Mouse (Mus musculus): ENCODE results near the gene Rybp. TPM values are rescaled to one million over a fixed set of nuclear protein-coding genes. Genes with fewer than 3 reads are reported as not detected.

Rybp gene
- total and polyA plus RNA-seq, 2 experiments = 6.7 TPM

GRCm38 (mm10) chr6:100202091-100202490 lies 85.2 kb downstream of the Rybp start:
- WGBS = 76% methylated on average over 1 of the region's 1 CpGs
- DNase-seq (ENCODE audit: extremely low read depth, low read depth, low spot score) = no peak
- no peak overlapping the region for H3K9ac ChIP-seq (ENCODE audit: low read depth, low read length)
- no peak overlapping the region for H3K4me3 ChIP-seq (ENCODE audit: insufficient read depth, low read depth, low read length)
- H3K79me2 ChIP-seq (ENCODE audit: control insufficient read depth, insufficient read depth, low read length) = no peaks in the 10 kb centered on the region
- H3K27ac ChIP-seq (replicated peaks; ENCODE audit: insufficient read depth, low read depth, low read length) = no peak overlapping the region
- H3K4me1 ChIP-seq (ENCODE audit: control insufficient read depth, insufficient read depth, low read length) = peaks cover 5% of the 10 kb centered on the region
- no peak for TF ChIP-seq CTCF (IDR thresholded peaks at IDR 0.05; ENCODE audit: low read depth, low read length)
- TF ChIP-seq POLR2A (IDR thresholded peaks at IDR 0.05; ENCODE audit: extremely low read depth, insufficient read depth, low read length) = no peak
- H3K27me3 ChIP-seq (ENCODE audit: control insufficient read depth, insufficient read depth, low read length) = no peaks in the 10 kb centered on the region
- no peaks in the 10 kb centered on the region for H3K36me3 ChIP-seq (ENCODE audit: control insufficient read depth, insufficient read depth, low read length)

GRCm38 (mm10) chr6:100197102-100197501 lies 90.2 kb downstream of the Rybp start:
- Histone ChIP-seq H3K27me3 (ENCODE audit: control insufficient read depth, insufficient read depth, low read length) (no peaks in the 10 kb centered on the region), H3K36me3 (ENCODE audit: control insufficient read depth, insufficient read depth, low read length) (no peaks in the 10 kb centered on the region), H3K9ac (ENCODE audit: low read depth, low read length) (no peak overlapping the region), H3K4me3 (ENCODE audit: insufficient read depth, low read depth, low read length) (no peak overlapping the region), H3K79me2 (ENCODE audit: control insufficient read depth, insufficient read depth, low read length) (no peaks in the 10 kb centered on the region), H3K27ac (replicated peaks; ENCODE audit: insufficient read depth, low read depth, low read length) (no peak overlapping the region), H3K4me1 (ENCODE audit: control insufficient read depth, insufficient read depth, low read length) (peaks cover 15% of the 10 kb centered on the region)
- no peak for TF ChIP-seq CTCF (IDR thresholded peaks at IDR 0.05; ENCODE audit: low read depth, low read length)
- WGBS = 88% methylated on average over 5 of the region's 5 CpGs
- DNase-seq (ENCODE audit: extremely low read depth, low read depth, low spot score) = no peak

- TF ChIP-seq POLR2A (IDR thresholded peaks at IDR 0.05; ENCODE audit: extremely low read depth, insufficient read depth, low read length) = no peak
- no peak for TF ChIP-seq CTCF (IDR thresholded peaks at IDR 0.05; ENCODE audit: low read depth, low read length)
- H3K79me2 ChIP-seq (ENCODE audit: control insufficient read depth, insufficient read depth, low read length) = no peaks in the 10 kb centered on the region
- no peaks in the 10 kb centered on the region for H3K27me3 ChIP-seq (ENCODE audit: control insufficient read depth, insufficient read depth, low read length)
- 9% methylated on average over 7 of the region's 7 CpGs for WGBS
- H3K36me3 ChIP-seq (ENCODE audit: control insufficient read depth, insufficient read depth, low read length) = no peaks in the 10 kb centered on the region
- no peak overlapping the region for H3K27ac ChIP-seq (replicated peaks; ENCODE audit: insufficient read depth, low read depth, low read length)
- peak; percentile 87 for DNase-seq (ENCODE audit: extremely low read depth, low read depth, low spot score)
- H3K9ac ChIP-seq (ENCODE audit: low read depth, low read length) = no peak overlapping the region
- H3K4me1 ChIP-seq (ENCODE audit: control insufficient read depth, insufficient read depth, low read length) = peaks cover 14% of the 10 kb centered on the region
- no peak overlapping the region for H3K4me3 ChIP-seq (ENCODE audit: insufficient read depth, low read depth, low read length)
Observed at GRCm38 (mm10) chr6:100195870-100196409, 91.3 kb downstream of the Rybp start.

GRCm38 (mm10) chr6:100195091-100195490 lies 92.2 kb downstream of the Rybp start:
- Histone ChIP-seq H3K27ac (replicated peaks; ENCODE audit: insufficient read depth, low read depth, low read length) (no peak overlapping the region), H3K36me3 (ENCODE audit: control insufficient read depth, insufficient read depth, low read length) (no peaks in the 10 kb centered on the region), H3K4me1 (ENCODE audit: control insufficient read depth, insufficient read depth, low read length) (peaks cover 14% of the 10 kb centered on the region), H3K9ac (ENCODE audit: low read depth, low read length) (no peak overlapping the region), H3K79me2 (ENCODE audit: control insufficient read depth, insufficient read depth, low read length) (no peaks in the 10 kb centered on the region), H3K27me3 (ENCODE audit: control insufficient read depth, insufficient read depth, low read length) (no peaks in the 10 kb centered on the region), H3K4me3 (ENCODE audit: insufficient read depth, low read depth, low read length) (no peak overlapping the region)
- peak; percentile 87 for DNase-seq (ENCODE audit: extremely low read depth, low read depth, low spot score)
- TF ChIP-seq POLR2A (IDR thresholded peaks at IDR 0.05; ENCODE audit: extremely low read depth, insufficient read depth, low read length) (no peak), CTCF (IDR thresholded peaks at IDR 0.05; ENCODE audit: low read depth, low read length) (no peak)
- 31% methylated on average over 5 of the region's 5 CpGs for WGBS

- H3K4me1 ChIP-seq (ENCODE audit: control insufficient read depth, insufficient read depth, low read length) = peaks cover 14% of the 10 kb centered on the region
- no peak for DNase-seq (ENCODE audit: extremely low read depth, low read depth, low spot score)
- 81% methylated on average over 7 of the region's 7 CpGs for WGBS
- H3K79me2 ChIP-seq (ENCODE audit: control insufficient read depth, insufficient read depth, low read length) = no peaks in the 10 kb centered on the region
- H3K36me3 ChIP-seq (ENCODE audit: control insufficient read depth, insufficient read depth, low read length) = no peaks in the 10 kb centered on the region
- no peak for TF ChIP-seq POLR2A (IDR thresholded peaks at IDR 0.05; ENCODE audit: extremely low read depth, insufficient read depth, low read length)
- TF ChIP-seq CTCF (IDR thresholded peaks at IDR 0.05; ENCODE audit: low read depth, low read length) = no peak
- no peaks in the 10 kb centered on the region for H3K27me3 ChIP-seq (ENCODE audit: control insufficient read depth, insufficient read depth, low read length)
- H3K27ac ChIP-seq (replicated peaks; ENCODE audit: insufficient read depth, low read depth, low read length) = no peak overlapping the region
- no peak overlapping the region for H3K9ac ChIP-seq (ENCODE audit: low read depth, low read length)
- no peak overlapping the region for H3K4me3 ChIP-seq (ENCODE audit: insufficient read depth, low read depth, low read length)
Observed at GRCm38 (mm10) chr6:100193760-100194159, 93.5 kb downstream of the Rybp start.

GRCm38 (mm10) chr6:100192691-100193229 lies 94.5 kb downstream of the Rybp start:
- H3K4me3 ChIP-seq (ENCODE audit: insufficient read depth, low read depth, low read length) = no peak overlapping the region
- H3K9ac ChIP-seq (ENCODE audit: low read depth, low read length) = no peak overlapping the region
- TF ChIP-seq POLR2A (IDR thresholded peaks at IDR 0.05; ENCODE audit: extremely low read depth, insufficient read depth, low read length) (no peak), CTCF (IDR thresholded peaks at IDR 0.05; ENCODE audit: low read depth, low read length) (no peak)
- WGBS = 86% methylated on average over 4 of the region's 4 CpGs
- no peaks in the 10 kb centered on the region for H3K79me2 ChIP-seq (ENCODE audit: control insufficient read depth, insufficient read depth, low read length)
- H3K36me3 ChIP-seq (ENCODE audit: control insufficient read depth, insufficient read depth, low read length) = no peaks in the 10 kb centered on the region
- no peak overlapping the region for H3K27ac ChIP-seq (replicated peaks; ENCODE audit: insufficient read depth, low read depth, low read length)
- H3K4me1 ChIP-seq (ENCODE audit: control insufficient read depth, insufficient read depth, low read length) = peaks cover 17% of the 10 kb centered on the region
- no peaks in the 10 kb centered on the region for H3K27me3 ChIP-seq (ENCODE audit: control insufficient read depth, insufficient read depth, low read length)
- no peak for DNase-seq (ENCODE audit: extremely low read depth, low read depth, low spot score)

Data from liver, adult 2 months (tissue).